Mouse (Mus musculus) monocyte, adult 59 days (primary cell): Measurements from ENCODE around the gene Tagap1. TPM values are rescaled to one million over a fixed set of nuclear protein-coding genes. Genes with fewer than 3 reads are reported as not detected.

Source experiments
- total RNA-seq, 2 experiments: library from RNA; stranded (reverse); gene quantifications; one replicate each; pipeline ENCODE4 v1.2.4; 2023

The Tagap1 gene
- total RNA-seq, result 10 to 100 TPM; 30.6 to 33.0 TPM

GRCm38 (mm10) chr17:6960776-6961175 lies at the start of gene Tagap1:
Gene Tagap1, minus strand, starts transcription at chr17:6961156.

GRCm38 (mm10) chr17:6978287-6979248 lies 17.6 kb upstream of the Tagap1 start, which contains the start of gene Gm49721:
Gene Gm49721, plus strand, starts transcription at chr17:6978904.

GRCm38 (mm10) chr17:6970334-6970733 lies 9.4 kb upstream of the Tagap1 start, which contains the start of gene Rnaset2b:
Gene Rnaset2b, plus strand, starts transcription at chr17:6970634.

GRCm38 (mm10) chr17:6947984-6948768 lies 12.8 kb downstream of the Tagap1 start, which contains the start of gene Rsph3b:
Gene Rsph3b, minus strand, starts transcription at chr17:6948682.

Other genes starting within 250 kb of the Tagap1 start
- gene Ezr, start 178.4 kb downstream of the Tagap1 start, total RNA-seq, result 100 to 1,000 TPM; 205 to 250 TPM
- gene Rsph3b, start 12.5 kb downstream of the Tagap1 start, total RNA-seq, result 10 to 100 TPM; 12.4 to 16.5 TPM
- 100 to 1,000 TPM; 296 to 331 TPM for gene Rnaset2b, start 9.5 kb upstream of the Tagap1 start, total RNA-seq
- under 1 TPM in 1 of 2 experiments, not detected in 1; 0.94 TPM for gene Gm49721, start 17.7 kb upstream of the Tagap1 start, total RNA-seq
- not detected for gene Gm1604a, start 64.4 kb upstream of the Tagap1 start, total RNA-seq
- gene Rps6ka2, start 209.0 kb upstream of the Tagap1 start, total RNA-seq, result 10 to 100 TPM; 14.5 to 21.3 TPM